Mouse (Mus musculus): ENCODE results near the gene Sh3pxd2b. TPM values are rescaled to one million over a fixed set of nuclear protein-coding genes. Genes with fewer than 3 reads are reported as not detected.
A peak's percentile ranks its signal among the peaks of the same experiment; 100 is the strongest.

The Sh3pxd2b gene
- total and polyA plus RNA-seq, 2 experiments from 2014 or later = 7.4 to 35.9 TPM

- H3K27ac ChIP-seq (ENCODE audit: low read depth, low read length) = 0 out of 2 replicates have a peak overlapping the region, but pooled peaks have one; percentile 15
- peaks cover 7% of the 10 kb centered on the region; the same call in 1 of the 2 replicates for H3K4me1 ChIP-seq (ENCODE audit: insufficient read depth)
- TF ChIP-seq CTCF (IDR thresholded peaks at IDR 0.05; ENCODE audit: low read depth) = no peak; the same call in 1 of the 2 replicates
- no peak overlapping the region for H3K4me3 ChIP-seq (ENCODE audit: low read depth, low read length)
- no peak overlapping the region for H3K4me2 ChIP-seq (ENCODE audit: low read depth)
- no peaks in the 10 kb centered on the region for H3K27me3 ChIP-seq (ENCODE audit: insufficient read depth, low read length)
- H3K36me3 ChIP-seq (ENCODE audit: insufficient read depth) = no peaks in the 10 kb centered on the region
- no peaks in the 10 kb centered on the region for H3K9me3 ChIP-seq (ENCODE audit: low read length)
- DNase-seq (peak; percentile 78), ATAC-seq (peak; percentile 93)
- 25% methylated on average over 2 of the region's 2 CpGs for whole genome bisulfite sequencing
- H3K9ac ChIP-seq = no peak overlapping the region
Measured at GRCm38 (mm10) chr11:32302824-32303419, 44.7 kb upstream of the Sh3pxd2b start.

DNA sequence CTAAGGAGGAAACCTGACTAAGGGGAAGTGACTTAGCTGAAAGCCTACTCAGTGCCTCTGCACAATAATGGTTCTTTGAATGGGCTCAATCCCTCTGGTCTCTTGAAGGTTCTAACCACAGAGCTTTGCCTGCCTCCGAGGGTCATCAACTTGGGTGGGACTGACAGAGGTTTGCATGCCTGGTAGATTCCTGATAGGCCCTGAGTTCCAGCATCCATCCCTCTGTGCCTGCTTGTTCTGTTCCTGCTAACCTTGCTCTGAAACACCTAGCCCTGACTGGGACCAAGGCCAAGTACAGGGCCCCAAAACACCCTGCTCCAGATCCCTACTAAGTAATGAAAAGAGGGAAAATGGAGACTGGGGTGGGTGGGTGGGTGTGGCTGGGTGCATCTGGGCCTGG lies 44.2 kb upstream of the Sh3pxd2b start:
- Histone ChIP-seq H3K9me3 (ENCODE audit: low read length) (no peaks in the 10 kb centered on the region), H3K36me3 (ENCODE audit: insufficient read depth) (no peaks in the 10 kb centered on the region), H3K27me3 (ENCODE audit: insufficient read depth, low read length) (no peaks in the 10 kb centered on the region), H3K4me1 (ENCODE audit: insufficient read depth) (peaks cover 7% of the 10 kb centered on the region; the same call in 1 of the 2 replicates), H3K27ac (ENCODE audit: low read depth, low read length) (0 out of 2 replicates have a peak overlapping the region, but pooled peaks have one; percentile 15), H3K4me2 (ENCODE audit: low read depth) (no peak overlapping the region), H3K9ac (no peak overlapping the region), H3K4me3 (ENCODE audit: low read depth, low read length) (no peak overlapping the region)
- TF ChIP-seq CTCF (IDR thresholded peaks at IDR 0.05; ENCODE audit: low read depth) = no peak
- ATAC-seq (no peak; the same call in 1 of the 2 replicates), DNase-seq (no peak)
- 85% methylated on average over 1 of the region's 1 CpGs for WGBS

DNA sequence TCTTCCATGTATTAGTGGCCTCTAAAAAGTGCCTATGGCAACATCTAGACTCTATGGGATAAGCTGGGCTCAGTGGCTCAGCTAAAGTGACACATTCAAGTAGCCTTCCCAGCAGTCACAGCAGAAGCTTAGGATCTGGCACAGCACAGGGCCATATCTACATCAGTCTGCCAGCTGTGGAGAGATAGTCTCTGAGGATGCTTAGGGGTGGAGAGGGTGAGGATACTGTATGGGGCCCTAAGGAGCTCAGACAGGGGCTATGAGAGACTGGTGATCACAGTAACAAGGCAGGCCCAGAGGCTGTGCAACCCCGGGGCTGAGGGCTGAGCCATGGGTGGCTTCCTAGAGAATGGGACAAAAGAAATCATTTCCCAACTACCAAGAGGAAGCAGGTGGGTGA lies 40.6 kb upstream of the Sh3pxd2b start:
- Histone ChIP-seq H3K36me3 (ENCODE audit: insufficient read depth) (no peaks in the 10 kb centered on the region), H3K9me3 (ENCODE audit: low read length) (no peaks in the 10 kb centered on the region), H3K4me3 (ENCODE audit: low read depth, low read length) (no peak overlapping the region), H3K27me3 (ENCODE audit: insufficient read depth, low read length) (no peaks in the 10 kb centered on the region), H3K27ac (ENCODE audit: low read depth, low read length) (no peak overlapping the region), H3K4me1 (ENCODE audit: insufficient read depth) (peaks cover 7% of the 10 kb centered on the region; the same call in 1 of the 2 replicates), H3K9ac (no peak overlapping the region), H3K4me2 (ENCODE audit: low read depth) (no peak overlapping the region)
- no peak for ATAC-seq
- no peak for DNase-seq
- 64% methylated on average over 1 of the region's 1 CpGs for WGBS
- TF ChIP-seq CTCF (IDR thresholded peaks at IDR 0.05; ENCODE audit: low read depth) = no peak

GRCm38 (mm10) chr11:32309446-32309845 lies 38.2 kb upstream of the Sh3pxd2b start:
- Histone ChIP-seq H3K36me3 (ENCODE audit: insufficient read depth) (no peaks in the 10 kb centered on the region), H3K4me2 (ENCODE audit: low read depth) (no peak overlapping the region), H3K9ac (no peak overlapping the region), H3K27me3 (ENCODE audit: insufficient read depth, low read length) (no peaks in the 10 kb centered on the region), H3K4me3 (ENCODE audit: low read depth, low read length) (no peak overlapping the region), H3K4me1 (ENCODE audit: insufficient read depth) (no peaks in the 10 kb centered on the region), H3K9me3 (ENCODE audit: low read length) (no peaks in the 10 kb centered on the region), H3K27ac (ENCODE audit: low read depth, low read length) (no peak overlapping the region)
- DNase-seq = no peak
- ATAC-seq = no peak
- no peak for TF ChIP-seq CTCF (IDR thresholded peaks at IDR 0.05; ENCODE audit: low read depth)
- WGBS = 53% methylated on average over 4 of the region's 4 CpGs

DNA sequence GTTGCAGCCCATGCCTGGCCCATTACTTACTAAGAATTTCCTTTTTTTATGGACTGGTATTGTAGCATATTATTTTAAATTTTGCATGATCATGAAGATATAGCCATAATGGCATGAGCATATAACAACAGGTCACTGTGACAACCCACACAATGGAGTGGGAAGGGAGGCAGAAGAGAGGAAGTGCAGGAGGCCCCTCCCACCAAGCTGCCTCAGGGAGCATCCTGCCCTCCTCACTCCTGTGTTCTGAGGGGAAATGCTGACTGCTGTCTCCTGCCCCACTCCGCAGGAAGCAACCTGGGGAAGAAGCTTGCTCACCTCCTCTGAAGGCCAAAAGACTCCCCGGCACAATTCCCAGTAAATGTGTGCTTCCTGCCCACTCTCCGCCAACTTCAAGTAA lies 37.7 kb upstream of the Sh3pxd2b start:
- Histone ChIP-seq H3K9me3 (ENCODE audit: low read length) (no peaks in the 10 kb centered on the region), H3K4me2 (ENCODE audit: low read depth) (no peak overlapping the region), H3K9ac (no peak overlapping the region), H3K27ac (ENCODE audit: low read depth, low read length) (no peak overlapping the region), H3K27me3 (ENCODE audit: insufficient read depth, low read length) (no peaks in the 10 kb centered on the region), H3K36me3 (ENCODE audit: insufficient read depth) (no peaks in the 10 kb centered on the region), H3K4me3 (ENCODE audit: low read depth, low read length) (no peak overlapping the region), H3K4me1 (ENCODE audit: insufficient read depth) (no peaks in the 10 kb centered on the region)
- WGBS = 72% methylated on average over 3 of the region's 3 CpGs
- TF ChIP-seq CTCF (IDR thresholded peaks at IDR 0.05; ENCODE audit: low read depth) = no peak
- DNase-seq (no peak), ATAC-seq (no peak)

DNA sequence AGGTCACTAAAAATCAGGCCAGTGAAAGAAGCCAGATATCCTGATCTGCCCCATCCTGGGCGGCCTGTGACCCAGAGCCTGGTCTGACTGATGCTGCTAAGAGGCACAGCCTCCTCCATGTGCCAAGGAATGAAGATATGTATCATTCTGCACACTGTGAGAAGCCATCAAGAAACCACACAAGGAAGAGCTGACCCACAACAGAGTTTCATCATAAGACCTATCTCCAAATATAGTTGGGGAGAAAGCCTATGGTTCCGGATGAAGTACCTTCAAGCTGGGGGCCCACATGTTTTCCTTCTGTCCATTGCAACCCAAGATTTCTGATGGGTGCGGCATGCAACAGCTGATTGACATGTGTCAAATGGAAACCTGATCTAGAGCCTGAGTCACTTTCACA lies 31.6 kb upstream of the Sh3pxd2b start:
- no peak for DNase-seq
- WGBS = 92% methylated on average over 3 of the region's 3 CpGs
- Histone ChIP-seq H3K27me3 (ENCODE audit: insufficient read depth, low read length) (no peaks in the 10 kb centered on the region), H3K4me1 (ENCODE audit: insufficient read depth) (no peaks in the 10 kb centered on the region), H3K9ac (no peak overlapping the region), H3K36me3 (ENCODE audit: insufficient read depth) (no peaks in the 10 kb centered on the region), H3K9me3 (ENCODE audit: low read length) (no peaks in the 10 kb centered on the region), H3K4me2 (ENCODE audit: low read depth) (no peak overlapping the region), H3K27ac (ENCODE audit: low read depth, low read length) (no peak overlapping the region), H3K4me3 (ENCODE audit: low read depth, low read length) (no peak overlapping the region)
- no peak for ATAC-seq
- TF ChIP-seq CTCF (IDR thresholded peaks at IDR 0.05; ENCODE audit: low read depth) = no peak

DNA sequence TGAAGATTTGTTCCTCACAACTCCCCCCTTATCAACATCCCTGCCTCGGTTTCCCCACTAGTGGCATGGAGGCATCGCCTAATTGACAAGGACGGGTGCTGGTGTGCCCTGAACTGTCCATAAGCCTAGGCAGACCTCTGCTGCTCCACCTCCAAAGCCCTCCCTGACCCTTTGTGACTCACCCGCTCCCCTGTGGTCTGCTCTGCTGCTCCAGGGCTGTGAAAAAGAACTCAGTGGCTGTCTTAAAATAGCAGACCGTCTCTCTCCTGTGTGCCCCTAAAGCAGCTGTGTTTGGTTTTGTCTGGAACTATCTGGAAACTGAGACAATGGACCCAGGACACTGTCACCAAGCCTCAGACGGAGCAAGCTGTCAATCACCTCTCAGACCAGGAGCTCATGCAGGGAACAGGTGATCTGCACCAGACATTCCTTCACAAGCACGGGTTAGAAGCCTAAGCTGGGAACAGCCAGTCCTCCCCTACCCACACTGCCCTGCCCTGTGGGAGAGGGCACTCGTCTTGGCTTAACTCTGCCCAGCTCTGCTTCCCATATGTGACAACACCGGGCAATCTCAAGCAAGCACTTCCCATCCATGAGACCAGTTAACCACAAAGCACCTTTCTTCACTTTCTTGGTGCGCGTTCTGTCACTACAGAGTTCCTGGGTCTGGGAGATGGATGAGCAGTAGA lies 27.0 kb upstream of the Sh3pxd2b start:
- TF ChIP-seq CTCF (IDR thresholded peaks at IDR 0.05; ENCODE audit: low read depth) = no peak
- H3K36me3 ChIP-seq (ENCODE audit: insufficient read depth) = no peaks in the 10 kb centered on the region
- no peak overlapping the region for H3K27ac ChIP-seq (ENCODE audit: low read depth, low read length)
- no peak for DNase-seq
- no peaks in the 10 kb centered on the region for H3K27me3 ChIP-seq (ENCODE audit: insufficient read depth, low read length)
- no peaks in the 10 kb centered on the region for H3K9me3 ChIP-seq (ENCODE audit: low read length)
- 63% methylated on average over 11 of the region's 11 CpGs for WGBS
- H3K4me3 ChIP-seq (ENCODE audit: low read depth, low read length) = no peak overlapping the region
- H3K4me2 ChIP-seq (ENCODE audit: low read depth) = no peak overlapping the region
- no peak for ATAC-seq
- no peak overlapping the region for H3K9ac ChIP-seq
- no peaks in the 10 kb centered on the region for H3K4me1 ChIP-seq (ENCODE audit: insufficient read depth)
